Mouse (Mus musculus): ENCODE data around the gene Reep3. TPM values are rescaled to one million over a fixed set of nuclear protein-coding genes. Genes with fewer than 3 reads are reported as not detected.

Gene Reep3
- polyA plus RNA-seq, 1 experiment: 14.7 TPM

DNA sequence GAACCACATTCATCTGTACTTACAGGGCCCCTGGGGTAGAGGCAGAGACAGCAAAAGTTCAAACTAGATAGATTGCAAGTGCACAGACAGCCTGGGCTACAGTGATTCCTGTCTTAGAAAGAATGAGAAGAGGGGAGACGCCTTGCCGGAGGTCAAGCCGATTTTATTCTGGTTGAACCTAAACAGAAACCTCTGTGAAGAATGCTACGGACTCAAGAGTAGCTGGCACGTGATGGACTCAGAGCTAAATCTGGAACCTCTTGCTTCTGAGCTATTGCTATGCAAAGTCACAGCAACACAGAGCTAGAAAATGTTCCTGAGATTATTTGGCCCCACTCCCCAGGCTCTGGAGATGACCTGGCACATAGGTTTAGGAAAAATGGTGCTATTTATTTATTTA is 96.6 kb downstream of the Reep3 start:
- H3K36me3 ChIP-seq (ENCODE audit: control insufficient read depth, insufficient read depth): no peaks in the 10 kb centered on the region
- H3K79me3 ChIP-seq (ENCODE audit: low read depth): no peaks in the 10 kb centered on the region
- TF ChIP-seq CTCF (IDR thresholded peaks at IDR 0.05; ENCODE audit: control insufficient read depth, insufficient read depth, insufficient read length): no peak
- no peak for TF ChIP-seq CEBPB (IDR thresholded peaks at IDR 0.05; ENCODE audit: low read depth)
- TF ChIP-seq FOSL1 (IDR thresholded peaks at IDR 0.05; ENCODE audit: insufficient read depth, low read length, poor library complexity, severe bottlenecking): no peak
- no peak for TF ChIP-seq USF1 (IDR thresholded peaks at IDR 0.05; ENCODE audit: low read depth)
- no peak for TF ChIP-seq MYOG (IDR thresholded peaks at IDR 0.05; ENCODE audit: control insufficient read depth, extremely low read depth, insufficient read length)
- no peak for TF ChIP-seq MAX (IDR thresholded peaks at IDR 0.05)
- TF ChIP-seq MYOD1 (IDR thresholded peaks at IDR 0.05; ENCODE audit: control insufficient read depth, insufficient read length, low read depth): no peak
- no peak overlapping the region for H3ac ChIP-seq (ENCODE audit: control insufficient read depth, insufficient read length, low read depth)
- no peaks in the 10 kb centered on the region for H3K27me3 ChIP-seq (ENCODE audit: control insufficient read depth, insufficient read depth, insufficient read length)
- no peak overlapping the region for H3K4me3 ChIP-seq (ENCODE audit: insufficient read depth, poor library complexity, severe bottlenecking)
- H3K79me2 ChIP-seq (ENCODE audit: control insufficient read depth, insufficient read depth): no peaks in the 10 kb centered on the region

- H3K79me3 ChIP-seq (ENCODE audit: low read depth): no peaks in the 10 kb centered on the region
- TF ChIP-seq CEBPB (IDR thresholded peaks at IDR 0.05; ENCODE audit: low read depth) (no peak), CTCF (IDR thresholded peaks at IDR 0.05; ENCODE audit: control insufficient read depth, insufficient read depth, insufficient read length) (no peak), MYOG (IDR thresholded peaks at IDR 0.05; ENCODE audit: control insufficient read depth, extremely low read depth, insufficient read length) (no peak), FOSL1 (IDR thresholded peaks at IDR 0.05; ENCODE audit: insufficient read depth, low read length, poor library complexity, severe bottlenecking) (no peak), MYOD1 (IDR thresholded peaks at IDR 0.05; ENCODE audit: control insufficient read depth, insufficient read length, low read depth) (no peak), MAX (IDR thresholded peaks at IDR 0.05) (no peak), USF1 (IDR thresholded peaks at IDR 0.05; ENCODE audit: low read depth) (no peak)
- no peak overlapping the region for H3ac ChIP-seq (ENCODE audit: control insufficient read depth, insufficient read length, low read depth)
- H3K79me2 ChIP-seq (ENCODE audit: control insufficient read depth, insufficient read depth): no peaks in the 10 kb centered on the region
- no peaks in the 10 kb centered on the region for H3K27me3 ChIP-seq (ENCODE audit: control insufficient read depth, insufficient read depth, insufficient read length)
- H3K36me3 ChIP-seq (ENCODE audit: control insufficient read depth, insufficient read depth): no peaks in the 10 kb centered on the region
- H3K4me3 ChIP-seq (ENCODE audit: insufficient read depth, poor library complexity, severe bottlenecking): no peak overlapping the region
Measured at GRCm38 (mm10) chr10:66998770-66999169, 98.0 kb downstream of the Reep3 start.

DNA sequence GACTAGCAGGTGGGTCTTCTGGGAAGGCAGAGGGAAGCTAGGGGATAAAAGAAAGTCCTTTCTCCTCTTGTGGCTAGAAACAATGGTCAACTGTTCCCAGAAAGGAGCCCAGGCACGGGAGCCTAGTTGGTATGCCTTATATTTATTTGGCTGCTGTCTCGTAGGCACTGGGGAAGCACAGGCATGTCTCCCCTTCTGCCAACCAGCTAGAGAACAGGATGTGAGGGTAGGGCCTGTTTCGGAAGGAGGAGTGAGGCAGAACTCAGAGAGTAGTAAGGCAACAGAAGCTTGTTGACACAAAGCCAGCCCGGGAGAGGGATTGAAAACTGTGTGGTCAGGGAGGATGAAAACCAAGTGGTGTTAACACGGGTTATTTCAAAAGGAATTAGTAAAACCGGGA is 101.6 kb downstream of the Reep3 start:
- Histone ChIP-seq H3K36me3 (ENCODE audit: control insufficient read depth, insufficient read depth) (no peaks in the 10 kb centered on the region), H3K79me2 (ENCODE audit: control insufficient read depth, insufficient read depth) (no peaks in the 10 kb centered on the region), H3K4me3 (ENCODE audit: insufficient read depth, poor library complexity, severe bottlenecking) (no peak overlapping the region), H3ac (ENCODE audit: control insufficient read depth, insufficient read length, low read depth) (no peak overlapping the region), H3K79me3 (ENCODE audit: low read depth) (no peaks in the 10 kb centered on the region), H3K27me3 (ENCODE audit: control insufficient read depth, insufficient read depth, insufficient read length) (no peaks in the 10 kb centered on the region)
- TF ChIP-seq MAX (IDR thresholded peaks at IDR 0.05) (no peak), CEBPB (IDR thresholded peaks at IDR 0.05; ENCODE audit: low read depth) (no peak), CTCF (IDR thresholded peaks at IDR 0.05; ENCODE audit: control insufficient read depth, insufficient read depth, insufficient read length) (no peak), FOSL1 (IDR thresholded peaks at IDR 0.05; ENCODE audit: insufficient read depth, low read length, poor library complexity, severe bottlenecking) (no peak), USF1 (IDR thresholded peaks at IDR 0.05; ENCODE audit: low read depth) (no peak), MYOD1 (IDR thresholded peaks at IDR 0.05; ENCODE audit: control insufficient read depth, insufficient read length, low read depth) (no peak), MYOG (IDR thresholded peaks at IDR 0.05; ENCODE audit: control insufficient read depth, extremely low read depth, insufficient read length) (no peak)

DNA sequence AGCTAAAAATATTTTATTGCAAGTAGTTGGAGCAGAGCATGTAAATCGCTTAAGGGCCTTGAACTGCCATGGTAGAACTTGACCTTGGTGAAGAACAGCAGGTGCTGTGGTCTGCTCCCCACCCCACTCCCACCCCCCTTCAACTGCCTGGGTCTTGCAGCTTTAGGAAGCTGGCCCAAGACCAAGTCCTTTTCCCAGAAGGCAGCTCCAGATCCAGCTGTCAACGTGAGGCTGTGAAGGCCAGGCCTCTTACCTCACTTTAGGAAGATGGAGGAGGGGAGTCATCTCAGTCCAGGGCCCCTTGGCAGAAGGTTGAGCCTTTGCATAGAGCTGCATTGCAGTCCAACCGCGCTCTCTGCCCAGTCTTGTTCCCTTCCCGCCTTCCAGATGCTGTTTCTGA is 102.3 kb downstream of the Reep3 start:
- Histone ChIP-seq H3K79me2 (ENCODE audit: control insufficient read depth, insufficient read depth) (no peaks in the 10 kb centered on the region), H3K36me3 (ENCODE audit: control insufficient read depth, insufficient read depth) (no peaks in the 10 kb centered on the region), H3K4me3 (ENCODE audit: insufficient read depth, poor library complexity, severe bottlenecking) (no peak overlapping the region), H3K79me3 (ENCODE audit: low read depth) (no peaks in the 10 kb centered on the region), H3ac (ENCODE audit: control insufficient read depth, insufficient read length, low read depth) (no peak overlapping the region), H3K27me3 (ENCODE audit: control insufficient read depth, insufficient read depth, insufficient read length) (no peaks in the 10 kb centered on the region)
- TF ChIP-seq MYOD1 (IDR thresholded peaks at IDR 0.05; ENCODE audit: control insufficient read depth, insufficient read length, low read depth) (no peak), FOSL1 (IDR thresholded peaks at IDR 0.05; ENCODE audit: insufficient read depth, low read length, poor library complexity, severe bottlenecking) (no peak), USF1 (IDR thresholded peaks at IDR 0.05; ENCODE audit: low read depth) (no peak), CTCF (IDR thresholded peaks at IDR 0.05; ENCODE audit: control insufficient read depth, insufficient read depth, insufficient read length) (no peak), MAX (IDR thresholded peaks at IDR 0.05) (no peak), MYOG (IDR thresholded peaks at IDR 0.05; ENCODE audit: control insufficient read depth, extremely low read depth, insufficient read length) (no peak), CEBPB (IDR thresholded peaks at IDR 0.05; ENCODE audit: low read depth) (no peak)

GRCm38 (mm10) chr10:66992591-66992990 is 104.2 kb downstream of the Reep3 start:
- no peaks in the 10 kb centered on the region for H3K79me3 ChIP-seq (ENCODE audit: low read depth)
- H3K4me3 ChIP-seq (ENCODE audit: insufficient read depth, poor library complexity, severe bottlenecking): no peak overlapping the region
- no peaks in the 10 kb centered on the region for H3K36me3 ChIP-seq (ENCODE audit: control insufficient read depth, insufficient read depth)
- no peak for TF ChIP-seq USF1 (IDR thresholded peaks at IDR 0.05; ENCODE audit: low read depth)
- no peak for TF ChIP-seq FOSL1 (IDR thresholded peaks at IDR 0.05; ENCODE audit: insufficient read depth, low read length, poor library complexity, severe bottlenecking)
- TF ChIP-seq MYOD1 (IDR thresholded peaks at IDR 0.05; ENCODE audit: control insufficient read depth, insufficient read length, low read depth): no peak
- TF ChIP-seq MYOG (IDR thresholded peaks at IDR 0.05; ENCODE audit: control insufficient read depth, extremely low read depth, insufficient read length): no peak
- H3K27me3 ChIP-seq (ENCODE audit: control insufficient read depth, insufficient read depth, insufficient read length): no peaks in the 10 kb centered on the region
- H3ac ChIP-seq (ENCODE audit: control insufficient read depth, insufficient read length, low read depth): no peak overlapping the region
- no peaks in the 10 kb centered on the region for H3K79me2 ChIP-seq (ENCODE audit: control insufficient read depth, insufficient read depth)

DNA sequence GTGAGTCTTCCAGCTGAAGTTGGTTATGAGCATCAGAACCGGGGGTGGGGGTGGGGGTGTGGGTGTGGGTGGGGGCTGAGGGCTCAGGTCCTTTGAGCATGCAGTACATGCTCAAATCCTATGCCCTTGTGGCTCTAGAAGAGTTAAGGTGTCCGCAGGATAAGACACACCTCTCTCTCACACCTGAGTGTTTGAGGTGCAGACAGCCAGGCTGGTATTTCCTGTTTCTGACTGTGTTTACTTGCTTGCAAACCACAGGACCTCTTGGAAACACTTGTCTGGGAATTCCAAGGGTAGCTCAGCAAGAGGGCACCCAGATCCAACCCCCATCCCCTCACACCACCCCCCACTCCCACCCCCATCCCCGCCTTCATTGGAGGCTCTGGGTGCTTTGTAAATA is 106.2 kb downstream of the Reep3 start:
- Histone ChIP-seq H3K4me3 (ENCODE audit: insufficient read depth, poor library complexity, severe bottlenecking) (no peak overlapping the region), H3K79me3 (ENCODE audit: low read depth) (no peaks in the 10 kb centered on the region), H3ac (ENCODE audit: control insufficient read depth, insufficient read length, low read depth) (no peak overlapping the region), H3K27me3 (ENCODE audit: control insufficient read depth, insufficient read depth, insufficient read length) (no peaks in the 10 kb centered on the region), H3K36me3 (ENCODE audit: control insufficient read depth, insufficient read depth) (no peaks in the 10 kb centered on the region), H3K79me2 (ENCODE audit: control insufficient read depth, insufficient read depth) (no peaks in the 10 kb centered on the region)
- TF ChIP-seq USF1 (IDR thresholded peaks at IDR 0.05; ENCODE audit: low read depth): no peak
- no peak for TF ChIP-seq MYOG (IDR thresholded peaks at IDR 0.05; ENCODE audit: control insufficient read depth, extremely low read depth, insufficient read length)
- no peak for TF ChIP-seq CEBPB (IDR thresholded peaks at IDR 0.05; ENCODE audit: low read depth)
- TF ChIP-seq CTCF (IDR thresholded peaks at IDR 0.05; ENCODE audit: control insufficient read depth, insufficient read depth, insufficient read length): no peak
- no peak for TF ChIP-seq MYOD1 (IDR thresholded peaks at IDR 0.05; ENCODE audit: control insufficient read depth, insufficient read length, low read depth)
- TF ChIP-seq FOSL1 (IDR thresholded peaks at IDR 0.05; ENCODE audit: insufficient read depth, low read length, poor library complexity, severe bottlenecking): no peak
